Mouse (Mus musculus): ENCODE results near the gene Tmem41b. TPM values are rescaled to one million over a fixed set of nuclear protein-coding genes. Genes with fewer than 3 reads are reported as not detected.
A peak's percentile ranks its signal among the peaks of the same experiment; 100 is the strongest.

The Tmem41b gene
- total and polyA plus RNA-seq, 3 experiments: 45.9 to 86.9 TPM; not detected in 1

- no peak; the same call in 1 of the 2 replicates for TF ChIP-seq POLR2AphosphoS5 (IDR thresholded peaks at IDR 0.05; ENCODE audit: borderline replicate concordance, low read depth, low read length)
- peak; percentile 69; the same call in 1 of the 2 replicates for TF ChIP-seq MYC (IDR thresholded peaks at IDR 0.05; ENCODE audit: low read depth, low read length)
- peak; percentile 73 for TF ChIP-seq NRF1 (IDR thresholded peaks at IDR 0.05; ENCODE audit: insufficient read depth, low read depth, low read length, poor library complexity, severe bottlenecking)
- peak; percentile 63 for TF ChIP-seq TCF12 (IDR thresholded peaks at IDR 0.05; ENCODE audit: low read depth, low read length)
- peak; percentile 80; the same call in 1 of the 2 replicates for TF ChIP-seq POLR2AphosphoS2 (IDR thresholded peaks at IDR 0.05; ENCODE audit: low read length)
- TF ChIP-seq KAT2A (conservative IDR thresholded peaks at IDR 0.05; ENCODE audit: low read depth, low read length): peak; percentile 76; the same call in 1 of the 2 replicates
- TF ChIP-seq ZKSCAN1 (IDR thresholded peaks at IDR 0.05; ENCODE audit: low read depth, low read length): no peak
- no peak; a peak in 2 of 4 replicates for TF ChIP-seq EP300 (IDR thresholded peaks at IDR 0.05; ENCODE audit: low read depth in 1 of 2, low read length in 2 of 2)
- no peak; the same call in 1 of the 2 replicates for TF ChIP-seq GATA1 (IDR thresholded peaks at IDR 0.05; ENCODE audit: low read depth, low read length)
- peak; percentile 86 for TF ChIP-seq ELF1 (IDR thresholded peaks at IDR 0.05; ENCODE audit: low read depth, low read length)
- no peak for TF ChIP-seq MAZ (IDR thresholded peaks at IDR 0.05; ENCODE audit: low read depth, low read length)
- TF ChIP-seq ZC3H11A (IDR thresholded peaks at IDR 0.05; ENCODE audit: low read depth, low read length): no peak
- TF ChIP-seq NELFE (IDR thresholded peaks at IDR 0.05; ENCODE audit: low read depth, low read length): peak; percentile 69
- TF ChIP-seq MEF2A (IDR thresholded peaks at IDR 0.05; ENCODE audit: extremely low read depth, insufficient replicate concordance, low read depth, low read length, poor library complexity, severe bottlenecking): 0 out of 2 replicates have a peak, but pooled peaks have one; percentile 36
- 0 out of 2 replicates have a peak, but pooled peaks have one; percentile 54 for TF ChIP-seq CHD1 (IDR thresholded peaks at IDR 0.05; ENCODE audit: low read depth, low read length)
- no peak; the same call in 1 of the 2 replicates for TF ChIP-seq RAD21 (IDR thresholded peaks at IDR 0.05; ENCODE audit: low read depth, low read length)
- TF ChIP-seq POLR2A (IDR thresholded peaks at IDR 0.05; ENCODE audit: control insufficient read depth in 1 of 2, insufficient read depth in 1 of 2, low read depth in 1 of 2, low read length in 2 of 2, poor library complexity in 1 of 2): peak in 1 of 2 experiments; percentile 76; a peak in 3 of 4 replicates
- no peak for TF ChIP-seq MAFK (IDR thresholded peaks at IDR 0.05; ENCODE audit: borderline replicate concordance, low read depth, low read length)
- no peak for TF ChIP-seq SMC3 (IDR thresholded peaks at IDR 0.05; ENCODE audit: low read depth, low read length)
- TF ChIP-seq E2F4 (IDR thresholded peaks at IDR 0.05; ENCODE audit: borderline replicate concordance, low read depth, low read length): no peak; the same call in 1 of the 2 replicates
- TF ChIP-seq MYB (IDR thresholded peaks at IDR 0.05; ENCODE audit: low read depth, low read length): no peak
- no peak for TF ChIP-seq JUND (IDR thresholded peaks at IDR 0.05; ENCODE audit: low read depth, low read length)
- no peak for TF ChIP-seq TAL1 (IDR thresholded peaks at IDR 0.05; ENCODE audit: low read length)
- peak; percentile 61; the same call in 1 of the 2 replicates for TF ChIP-seq ETS1 (IDR thresholded peaks at IDR 0.05; ENCODE audit: low read depth, low read length)
- 0 out of 2 replicates have a peak, but pooled peaks have one; percentile 23 for TF ChIP-seq ZNF384 (IDR thresholded peaks at IDR 0.05; ENCODE audit: low read depth, low read length)
- peak; percentile 76 for TF ChIP-seq CHD2 (IDR thresholded peaks at IDR 0.05; ENCODE audit: low read length)
Observed at GRCm38 (mm10) chr7:109986133-109986669, 528 bp downstream of the Tmem41b start (continued).

Data from MEL (cell line).